Mouse (Mus musculus) myocyte (in vitro differentiated cells): ENCODE measurements around the gene Fgf11. TPM values are rescaled to one million over a fixed set of nuclear protein-coding genes. Genes with fewer than 3 reads are reported as not detected.
A peak's percentile ranks its signal among the peaks of the same experiment; 100 is the strongest.

Experiments
- H3K27me3 ChIP-seq: one replicate; pipeline ENCODE4 v1.6.1; 2011; ENCODE audit not compliant: control insufficient read depth, insufficient read depth, insufficient read length
- H3K36me3 ChIP-seq: one replicate; pipeline ENCODE4 v1.6.1; 2011; ENCODE audit not compliant: control insufficient read depth, insufficient read depth
- H3K4me2 ChIP-seq: one replicate; pipeline ENCODE4 v1.6.1; 2011; ENCODE audit warnings: low read depth, control low read depth
- H3K4me3 ChIP-seq: one replicate; pipeline ENCODE4 v1.5.1; 2011; ENCODE audit warnings: mild to moderate bottlenecking, control low read depth, moderate library complexity
- H3K79me2 ChIP-seq: one replicate; pipeline ENCODE4 v1.6.1; 2011; ENCODE audit not compliant: control insufficient read depth, insufficient read depth
- H3ac ChIP-seq: one replicate; pipeline ENCODE4 v1.6.1; 2011; ENCODE audit not compliant: control insufficient read depth, insufficient read length
- CEBPB ChIP-seq: IDR thresholded peaks from 2 replicates; pipeline ENCODE4 v1.6.1; 2011; ENCODE audit warnings: mild to moderate bottlenecking, moderate library complexity; ENCODE audit not compliant: poor library complexity, insufficient read depth, severe bottlenecking
- E2F4 ChIP-seq: IDR thresholded peaks from one replicate; pipeline ENCODE4 v1.6.1; 2011; ENCODE audit warnings: mild to moderate bottlenecking, control low read depth, moderate library complexity; ENCODE audit not compliant: insufficient read depth
- MAX ChIP-seq: IDR thresholded peaks from one replicate; pipeline ENCODE4 v1.6.1; 2011; ENCODE audit warnings: low read depth, mild to moderate bottlenecking, control low read depth
- MYOD1 ChIP-seq, 3 experiments: IDR thresholded peaks; one replicate each; pipeline ENCODE4 v1.6.1; 2011; ENCODE audit warnings: control low read depth in 2 of 3, low read depth in 2 of 3, mild to moderate bottlenecking in 2 of 3, moderate library complexity in 1 of 3; ENCODE audit not compliant: insufficient read length in 2 of 3, control insufficient read depth in 1 of 3
- MYOG ChIP-seq, 3 experiments: IDR thresholded peaks; one replicate each; pipeline ENCODE4 v1.6.1; 2011; ENCODE audit warnings: control low read depth in 2 of 3, low read depth in 2 of 3, mild to moderate bottlenecking in 2 of 3; ENCODE audit not compliant: insufficient read length in 2 of 3, control insufficient read depth in 1 of 3, insufficient read depth in 1 of 3
- POLR2A ChIP-seq: IDR thresholded peaks from one replicate; pipeline ENCODE4 v1.6.1; 2011; ENCODE audit warnings: low read depth, mild to moderate bottlenecking, control low read depth, moderate library complexity; ENCODE audit not compliant: insufficient read length
- POLR2AphosphoS2 ChIP-seq: IDR thresholded peaks from one replicate; pipeline ENCODE4 v1.6.1; 2011; ENCODE audit warnings: low read depth, control low read depth; ENCODE audit not compliant: insufficient read length
- REST ChIP-seq: IDR thresholded peaks from one replicate; pipeline ENCODE4 v1.6.1; 2011; ENCODE audit warnings: mild to moderate bottlenecking, control low read depth, moderate library complexity; ENCODE audit not compliant: insufficient read depth, insufficient read length
- SRF ChIP-seq: IDR thresholded peaks from one replicate; pipeline ENCODE4 v1.6.1; 2011; ENCODE audit warnings: low read depth; ENCODE audit not compliant: control insufficient read depth, insufficient read length
- TCF12 ChIP-seq: IDR thresholded peaks from one replicate; pipeline ENCODE4 v1.6.1; 2011; ENCODE audit warnings: mild to moderate bottlenecking, control low read depth; ENCODE audit not compliant: poor library complexity, insufficient read depth, severe bottlenecking
- TCF3 ChIP-seq: IDR thresholded peaks from one replicate; pipeline ENCODE4 v1.6.1; 2011; ENCODE audit warnings: low read depth, control low read depth; ENCODE audit not compliant: insufficient read length
- USF1 ChIP-seq: IDR thresholded peaks from one replicate; pipeline ENCODE4 v1.6.1; 2011; ENCODE audit warnings: low read depth, mild to moderate bottlenecking, control low read depth, moderate library complexity
- polyA plus RNA-seq: library from polyadenylated mRNA; unstranded; fragments of >200 nt; fragmentation: generic; extraction: Trizol; gene quantifications from one replicate; pipeline ENCODE4 v1.2.1, GENCODE M21; 2012; ENCODE audit warnings: missing spikeins

Gene Fgf11
- polyA plus RNA-seq, 1 experiment = 17.5 TPM

DNA sequence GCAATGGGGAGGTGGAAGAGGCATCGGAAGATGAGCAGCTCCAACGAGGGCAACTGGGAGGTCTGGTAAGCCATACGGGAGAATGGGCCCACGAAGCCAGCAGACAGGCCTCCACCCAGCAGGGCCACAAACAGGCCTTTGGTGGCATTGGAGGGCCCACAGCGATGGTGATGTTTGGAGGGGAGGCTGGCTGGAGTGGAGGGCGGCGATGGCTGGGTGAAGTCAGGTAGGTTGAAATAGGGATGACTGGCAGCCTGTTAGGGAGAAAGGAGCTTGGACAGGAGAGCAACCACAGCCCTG lies 40.8 kb downstream of the Fgf11 start:
- H3K4me3 ChIP-seq = no peak overlapping the region

DNA sequence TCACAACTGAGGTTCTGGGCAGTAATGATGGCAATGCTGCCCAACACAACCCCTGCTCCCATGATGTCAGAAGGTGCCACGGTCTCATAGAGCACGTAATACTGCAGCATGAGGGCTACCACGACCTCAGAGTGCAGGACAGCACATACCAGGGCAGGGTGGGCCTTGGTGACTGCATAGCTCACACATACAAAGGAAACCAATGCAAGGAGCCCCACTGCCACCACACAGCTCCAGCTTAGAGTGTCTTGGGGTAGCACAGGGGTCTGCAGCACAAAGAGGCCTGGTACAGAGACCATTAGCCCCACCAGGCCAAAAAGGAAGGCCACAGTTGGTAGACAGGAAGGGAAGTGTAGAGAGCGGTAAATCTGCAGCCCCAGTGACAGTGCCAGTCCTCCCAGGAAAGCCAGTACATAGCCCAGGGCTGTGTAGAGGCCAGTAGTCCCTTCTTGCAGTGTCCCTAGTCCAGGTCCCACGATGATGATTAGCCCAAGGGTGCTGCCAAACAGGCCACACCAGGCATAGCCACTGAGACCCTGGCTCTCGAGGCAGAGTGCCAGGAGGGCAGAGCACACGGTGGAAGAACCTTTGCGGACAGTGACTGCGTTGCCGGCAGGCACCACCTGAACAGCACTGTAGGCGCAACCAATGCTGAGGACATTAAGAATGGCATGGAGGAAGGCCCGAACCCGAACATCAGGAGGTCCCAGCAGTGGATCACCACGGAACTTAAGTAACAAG lies 41.3 kb downstream of the Fgf11 start:
- peak overlapping the region; percentile 98 for H3K4me2 ChIP-seq
- no peaks in the 10 kb centered on the region for H3K36me3 ChIP-seq
- TF ChIP-seq TCF3 = no peak
- peak in 1 of 3 experiments; percentile 1 for TF ChIP-seq MYOD1 (IDR thresholded peaks at IDR 0.05; ENCODE audit: control insufficient read depth in 1 of 3, insufficient read length in 2 of 3, low read depth in 2 of 3)
- no peaks in the 10 kb centered on the region for H3K27me3 ChIP-seq
- no peak overlapping the region for H3ac ChIP-seq
- peaks cover 27% of the 10 kb centered on the region for H3K79me2 ChIP-seq
- peak overlapping the region; percentile 61 for H3K4me3 ChIP-seq

More for the DNA sequence above, 40.8 kb downstream of the Fgf11 start:
- no peak for TF ChIP-seq TCF3
- no peak for TF ChIP-seq CEBPB
- TF ChIP-seq MYOD1 (IDR thresholded peaks at IDR 0.05; ENCODE audit: control insufficient read depth in 1 of 3, insufficient read length in 2 of 3, low read depth in 2 of 3) = no peak
- TF ChIP-seq MAX = no peak
- TF ChIP-seq USF1 = no peak
- no peak for TF ChIP-seq POLR2A
- TF ChIP-seq TCF12 = no peak
- TF ChIP-seq SRF = no peak
- peaks cover 21% of the 10 kb centered on the region for H3K79me2 ChIP-seq
- no peaks in the 10 kb centered on the region for H3K27me3 ChIP-seq
- H3K36me3 ChIP-seq = no peaks in the 10 kb centered on the region
- H3ac ChIP-seq = no peak overlapping the region
- no peak overlapping the region for H3K4me2 ChIP-seq

DNA sequence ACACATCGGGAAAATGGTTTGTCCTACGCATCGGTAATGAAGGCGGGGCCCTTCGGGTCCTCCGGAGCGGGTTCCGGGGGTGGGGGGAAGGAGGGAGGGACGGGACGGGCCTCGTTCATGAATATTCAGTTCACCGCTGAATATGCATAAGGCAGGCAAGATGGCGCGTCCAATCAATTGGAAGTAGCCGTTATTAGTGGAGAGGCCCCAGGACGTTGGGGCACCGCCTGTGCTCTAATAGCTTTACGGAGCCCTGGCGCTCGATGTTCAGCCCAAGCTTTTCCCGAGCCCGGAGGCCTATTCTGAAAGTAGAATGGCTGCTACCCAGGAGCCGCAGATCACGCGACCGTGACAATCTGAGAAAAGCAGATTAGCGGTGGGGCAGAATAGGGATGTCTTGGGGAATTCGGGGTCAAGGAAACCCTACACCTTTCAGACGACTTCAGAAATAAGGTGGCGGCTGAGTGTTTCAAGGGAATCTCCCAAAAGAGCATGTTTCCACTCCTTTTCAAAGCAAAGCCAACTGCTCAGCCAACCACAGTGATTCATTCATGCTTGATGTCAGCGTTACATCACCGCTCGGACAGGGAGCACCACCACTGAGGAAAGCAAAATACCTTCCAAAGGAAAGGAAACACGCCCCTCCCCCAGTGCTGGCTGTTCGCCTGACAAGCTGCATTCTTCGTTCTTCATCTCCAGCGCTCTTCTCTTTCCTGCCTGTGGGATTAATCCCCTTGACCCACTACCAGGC lies 42.5 kb downstream of the Fgf11 start:
- Histone ChIP-seq H3K4me2 (peak overlapping the region; percentile 98), H3ac (peak overlapping the region; percentile 34), H3K36me3 (no peaks in the 10 kb centered on the region), H3K79me2 (peaks cover 38% of the 10 kb centered on the region), H3K27me3 (no peaks in the 10 kb centered on the region), H3K4me3 (peak overlapping the region; percentile 61)
- TF ChIP-seq CEBPB (0 out of 2 replicates have a peak, but pooled peaks have one; percentile 51), MAX (no peak), SRF (no peak), MYOG (IDR thresholded peaks at IDR 0.05; ENCODE audit: control insufficient read depth in 1 of 3, insufficient read depth in 1 of 3, insufficient read length in 2 of 3, low read depth in 2 of 3) (no peak), MYOD1 (IDR thresholded peaks at IDR 0.05; ENCODE audit: control insufficient read depth in 1 of 3, insufficient read length in 2 of 3, low read depth in 2 of 3) (no peak), POLR2A (peak; percentile 67), E2F4 (no peak), TCF12 (no peak), USF1 (no peak), TCF3 (no peak), POLR2AphosphoS2 (peak; percentile 60), REST (no peak)

DNA sequence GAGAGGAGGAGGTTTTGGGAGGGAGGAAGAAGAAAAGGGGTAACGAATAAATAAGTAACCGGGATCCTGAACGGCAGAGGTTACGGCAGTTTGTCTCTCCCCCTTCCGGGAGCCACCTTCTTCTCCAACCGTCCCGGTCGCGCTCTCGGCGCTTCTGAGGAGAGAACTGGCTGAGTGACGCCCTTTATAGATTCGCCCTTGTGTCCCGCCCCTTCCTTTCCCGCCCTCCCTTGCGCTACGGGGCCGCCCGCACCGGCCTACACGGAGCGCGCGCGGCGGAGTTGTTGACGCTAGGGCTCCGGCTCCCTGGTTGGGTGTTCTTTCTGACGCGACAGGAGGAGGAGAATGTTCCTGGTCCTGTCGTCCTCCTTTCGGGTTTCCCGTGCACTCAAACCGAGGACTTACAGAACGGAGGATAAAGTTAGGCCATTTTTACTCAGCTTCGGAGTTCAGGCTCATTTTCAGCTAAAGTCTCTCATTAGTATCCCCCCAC lies 43.1 kb downstream of the Fgf11 start, which contains the start of gene Polr2a:
Polr2a (minus strand) TSS at position 160 of the 493 bp plus-strand sequence.
- peaks cover 45% of the 10 kb centered on the region for H3K79me2 ChIP-seq
- TF ChIP-seq SRF (no peak), TCF3 (peak; percentile 24), MYOD1 (IDR thresholded peaks at IDR 0.05; ENCODE audit: control insufficient read depth in 1 of 3, insufficient read length in 2 of 3, low read depth in 2 of 3) (peak in 1 of 3 experiments; percentile 45), TCF12 (no peak), REST (peak; percentile 21), POLR2A (peak; percentile 98), POLR2AphosphoS2 (peak; percentile 100), MAX (peak; percentile 52), MYOG (IDR thresholded peaks at IDR 0.05; ENCODE audit: control insufficient read depth in 1 of 3, insufficient read depth in 1 of 3, insufficient read length in 2 of 3, low read depth in 2 of 3) (peak in 1 of 3 experiments; percentile 25), E2F4 (peak; percentile 62), USF1 (no peak), CEBPB (no peak)
- no peaks in the 10 kb centered on the region for H3K27me3 ChIP-seq
- no peaks in the 10 kb centered on the region for H3K36me3 ChIP-seq
- H3K4me2 ChIP-seq = peak within 1 kb of the TSS; percentile 99
- H3ac ChIP-seq = peak within 1 kb of the TSS; percentile 34
- H3K4me3 ChIP-seq = peak within 1 kb of the TSS; percentile 61

DNA sequence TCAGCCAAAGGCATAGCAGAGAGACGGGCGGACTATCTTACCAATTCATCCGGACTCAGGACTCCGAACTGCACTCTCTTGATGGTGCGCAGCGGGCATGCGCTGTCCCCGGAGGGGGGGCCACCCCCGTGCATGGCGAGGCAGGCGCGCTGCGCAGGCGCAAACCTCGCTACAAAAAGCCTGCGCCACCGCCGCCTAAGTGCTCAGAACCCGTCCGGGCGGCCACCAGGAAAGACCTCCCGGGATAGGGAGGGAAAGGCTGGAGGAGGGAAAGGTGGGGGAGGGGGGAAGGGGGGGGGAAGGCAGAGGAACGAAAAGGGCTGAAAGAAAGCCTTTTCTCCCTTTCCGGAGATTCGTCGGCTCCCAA lies 43.6 kb downstream of the Fgf11 start:
- peaks cover 49% of the 10 kb centered on the region for H3K79me2 ChIP-seq
- TF ChIP-seq E2F4 = no peak
- no peak for TF ChIP-seq CEBPB
- TF ChIP-seq POLR2A = no peak
- no peak for TF ChIP-seq REST
- TF ChIP-seq USF1 = no peak
- no peak for TF ChIP-seq TCF12
- no peak for TF ChIP-seq MYOD1 (IDR thresholded peaks at IDR 0.05; ENCODE audit: control insufficient read depth in 1 of 3, insufficient read length in 2 of 3, low read depth in 2 of 3)
- TF ChIP-seq SRF = no peak
- no peak for TF ChIP-seq MAX
- peak overlapping the region; percentile 34 for H3ac ChIP-seq
- H3K4me3 ChIP-seq = peak overlapping the region; percentile 61
- H3K27me3 ChIP-seq = no peaks in the 10 kb centered on the region
- peak overlapping the region; percentile 99 for H3K4me2 ChIP-seq
- no peaks in the 10 kb centered on the region for H3K36me3 ChIP-seq
